Mouse (Mus musculus): ENCODE data around the gene Cacna2d3. TPM values are rescaled to one million over a fixed set of nuclear protein-coding genes. Genes with fewer than 3 reads are reported as not detected.
A peak's percentile ranks its signal among the peaks of the same experiment; 100 is the strongest.

The Cacna2d3 gene
- total RNA-seq, 2 experiments from 2014 or later = not detected

DNA sequence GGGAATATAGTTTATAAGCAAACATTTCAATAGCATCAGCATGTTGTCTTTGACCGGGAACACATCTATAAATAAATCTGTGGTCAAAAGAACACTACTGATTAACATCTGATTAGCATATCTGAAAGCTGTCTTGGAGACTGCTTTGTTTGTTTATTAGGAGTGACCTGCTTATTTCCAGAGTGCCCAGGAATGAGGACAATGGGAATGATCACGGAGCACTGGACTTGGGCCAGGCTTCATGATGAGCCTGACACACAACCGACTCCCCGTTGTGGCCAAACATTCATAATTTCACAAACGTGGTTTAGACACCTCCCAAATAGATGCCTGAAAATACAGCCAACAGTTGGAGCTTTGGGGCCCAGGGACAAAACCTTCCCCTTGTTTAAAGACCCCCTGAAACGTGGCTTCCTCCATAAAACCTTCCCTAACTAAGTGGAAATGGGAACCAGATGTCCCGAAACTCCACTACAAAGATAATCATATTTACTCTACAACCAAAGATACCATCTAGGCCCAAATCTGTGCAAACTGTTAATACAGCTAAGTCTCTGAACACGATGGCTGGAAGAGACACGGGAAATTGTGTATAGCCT, 607.7 kb downstream of the Cacna2d3 start:
- no peak for ATAC-seq (replicated peaks; ENCODE audit: low FRiP score, low TSS enrichment, poor library complexity, severe bottlenecking)

DNA sequence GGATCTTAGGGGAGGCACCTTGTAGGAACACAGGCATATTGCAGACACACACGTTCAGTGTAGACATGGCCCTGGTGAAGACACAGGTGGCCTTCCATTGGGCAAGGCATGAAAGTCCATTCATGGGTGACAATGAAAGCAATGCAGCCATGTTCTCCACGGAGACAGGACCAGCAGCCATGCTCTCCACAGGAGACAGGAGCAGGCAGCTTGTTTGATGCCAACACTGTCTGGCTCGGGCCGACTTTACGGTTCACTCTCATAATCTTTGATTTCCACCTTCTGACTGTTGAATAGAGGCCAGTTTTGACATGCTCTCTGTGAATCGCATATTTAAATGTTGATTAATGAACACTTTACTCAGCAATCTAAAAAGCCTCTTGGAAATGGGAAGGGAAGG, 610.0 kb downstream of the Cacna2d3 start:
- ATAC-seq (replicated peaks; ENCODE audit: low FRiP score, low TSS enrichment, poor library complexity, severe bottlenecking) = no peak

GRCm38 (mm10) chr14:29110351-29111091, 611.1 kb downstream of the Cacna2d3 start:
- ATAC-seq (replicated peaks; ENCODE audit: low FRiP score, low TSS enrichment, poor library complexity, severe bottlenecking) = no peak

DNA sequence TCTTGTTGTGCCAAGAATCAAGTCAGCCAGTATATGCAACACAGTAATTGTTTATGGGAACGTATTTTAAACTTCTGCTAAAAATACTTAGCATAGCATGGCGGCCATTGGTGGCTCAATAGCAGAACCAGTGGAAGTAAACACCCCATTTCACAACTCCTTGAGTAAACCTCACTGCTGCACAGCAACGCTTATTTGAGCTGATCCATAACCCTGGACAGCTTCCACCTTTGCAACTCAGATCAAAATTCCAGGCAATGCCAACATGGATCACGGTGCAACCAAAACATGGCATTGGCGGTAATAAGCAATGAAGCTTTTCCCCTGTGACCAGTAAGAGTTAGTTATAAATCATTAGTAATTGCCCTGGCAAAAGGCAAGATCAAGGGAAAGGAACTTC, 614.2 kb downstream of the Cacna2d3 start:
- ATAC-seq (replicated peaks; ENCODE audit: low FRiP score, low TSS enrichment, poor library complexity, severe bottlenecking) = no peak

- no peak for ATAC-seq (replicated peaks; ENCODE audit: low FRiP score, low TSS enrichment, poor library complexity, severe bottlenecking)
Measured at GRCm38 (mm10) chr14:29097776-29098175, 623.9 kb downstream of the Cacna2d3 start.

DNA sequence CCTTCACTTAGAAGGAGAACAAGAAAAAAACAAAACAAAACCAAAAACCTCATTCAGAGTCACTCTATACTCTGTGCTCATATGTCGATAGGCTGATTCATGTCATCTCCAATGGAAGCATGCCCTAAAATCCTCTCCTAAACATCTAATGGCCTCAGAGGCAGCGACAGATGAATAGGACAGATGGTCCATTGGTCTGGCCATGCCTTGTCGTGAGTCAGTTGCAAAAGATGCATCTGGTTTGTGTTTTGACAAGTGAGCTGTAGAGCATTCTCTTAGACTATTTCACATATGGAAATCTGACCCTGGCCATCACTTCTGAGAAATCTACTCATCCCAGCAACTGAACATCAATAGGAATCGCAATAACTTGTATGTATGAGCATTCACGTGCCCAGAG, 626.2 kb downstream of the Cacna2d3 start:
- ATAC-seq (replicated peaks; ENCODE audit: low FRiP score, low TSS enrichment, poor library complexity, severe bottlenecking) = no peak

- 0 out of 2 replicates have a peak, but pooled peaks have one; percentile 44 for ATAC-seq (replicated peaks; ENCODE audit: low FRiP score, low TSS enrichment, poor library complexity, severe bottlenecking)
Measured at GRCm38 (mm10) chr14:29090074-29090473, 631.6 kb downstream of the Cacna2d3 start.

- no peak for ATAC-seq (replicated peaks; ENCODE audit: low FRiP score, low TSS enrichment, poor library complexity, severe bottlenecking)
Measured at GRCm38 (mm10) chr14:29086528-29086927, 635.1 kb downstream of the Cacna2d3 start.

GRCm38 (mm10) chr14:29085493-29086159, 636.0 kb downstream of the Cacna2d3 start:
- no peak for ATAC-seq (replicated peaks; ENCODE audit: low FRiP score, low TSS enrichment, poor library complexity, severe bottlenecking)

- ATAC-seq (replicated peaks; ENCODE audit: low FRiP score, low TSS enrichment, poor library complexity, severe bottlenecking) = no peak
Measured at GRCm38 (mm10) chr14:29082171-29082570, 639.5 kb downstream of the Cacna2d3 start.

- ATAC-seq (replicated peaks; ENCODE audit: low FRiP score, low TSS enrichment, poor library complexity, severe bottlenecking) = no peak
Measured at GRCm38 (mm10) chr14:29080630-29081029, 641.0 kb downstream of the Cacna2d3 start.

GRCm38 (mm10) chr14:29080228-29080627, 641.4 kb downstream of the Cacna2d3 start:
- no peak for ATAC-seq (replicated peaks; ENCODE audit: low FRiP score, low TSS enrichment, poor library complexity, severe bottlenecking)

DNA sequence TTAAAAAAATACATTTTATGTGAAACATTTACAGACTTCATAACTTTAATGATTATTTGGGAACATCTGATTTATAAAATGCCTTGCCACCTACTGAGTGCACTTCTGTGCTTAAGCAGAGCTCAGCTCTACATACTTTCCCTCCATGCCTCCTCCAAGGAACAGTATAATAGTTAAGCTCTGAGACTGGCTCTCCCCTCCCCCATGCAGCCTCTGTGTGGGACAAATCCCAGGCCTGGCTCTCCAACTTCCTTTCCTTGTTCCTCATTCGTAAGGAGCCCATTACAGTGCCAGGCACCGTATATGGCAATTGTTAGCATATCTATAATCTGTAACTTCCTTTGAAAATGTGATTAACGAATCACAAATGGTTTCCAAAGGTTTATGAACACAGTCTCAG, 644.2 kb downstream of the Cacna2d3 start:
- ATAC-seq (replicated peaks; ENCODE audit: low FRiP score, low TSS enrichment, poor library complexity, severe bottlenecking) = no peak

- ATAC-seq (replicated peaks; ENCODE audit: low FRiP score, low TSS enrichment, poor library complexity, severe bottlenecking) = no peak
Measured at GRCm38 (mm10) chr14:29073747-29074146, 647.9 kb downstream of the Cacna2d3 start.

DNA sequence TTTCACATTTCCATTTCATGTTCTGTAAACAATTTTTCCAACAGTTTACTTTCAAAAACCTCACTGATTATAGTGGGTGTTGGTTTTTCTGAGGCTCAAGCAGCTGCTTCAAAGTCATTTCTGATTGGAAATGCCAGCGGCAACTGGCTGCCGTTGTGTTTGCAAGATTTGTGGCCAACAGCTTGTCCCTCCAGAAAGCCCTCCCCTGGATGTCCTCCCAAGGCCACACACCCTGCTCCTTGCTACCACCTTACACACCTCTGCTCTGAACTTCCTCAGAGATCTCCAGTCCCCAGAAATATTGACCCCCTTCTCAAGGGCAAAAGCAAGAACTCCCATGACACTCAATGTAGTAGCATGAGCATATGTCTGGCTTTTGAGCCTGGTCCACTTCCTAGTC, 659.0 kb downstream of the Cacna2d3 start:
- no peak for ATAC-seq (replicated peaks; ENCODE audit: low FRiP score, low TSS enrichment, poor library complexity, severe bottlenecking)

DNA sequence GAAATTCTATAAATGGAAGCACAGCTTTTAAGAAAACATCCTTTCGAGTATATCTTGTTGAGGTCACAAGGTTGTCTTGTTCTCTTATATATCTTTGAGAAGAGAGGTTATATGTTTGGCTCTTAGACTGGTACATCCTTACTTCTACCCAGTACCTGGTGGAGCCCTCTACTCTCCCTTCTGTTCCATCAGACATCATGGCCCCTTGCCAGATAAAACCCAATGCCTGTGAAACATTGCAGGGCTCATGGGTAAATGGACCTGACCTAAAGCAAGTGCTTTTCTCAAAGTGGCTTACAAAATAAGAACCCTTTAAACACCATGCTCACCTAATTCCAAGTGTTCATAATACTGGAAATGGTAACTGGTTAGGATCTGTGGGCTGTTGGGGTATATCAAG, 660.2 kb downstream of the Cacna2d3 start:
- ATAC-seq (replicated peaks; ENCODE audit: low FRiP score, low TSS enrichment, poor library complexity, severe bottlenecking) = no peak

DNA sequence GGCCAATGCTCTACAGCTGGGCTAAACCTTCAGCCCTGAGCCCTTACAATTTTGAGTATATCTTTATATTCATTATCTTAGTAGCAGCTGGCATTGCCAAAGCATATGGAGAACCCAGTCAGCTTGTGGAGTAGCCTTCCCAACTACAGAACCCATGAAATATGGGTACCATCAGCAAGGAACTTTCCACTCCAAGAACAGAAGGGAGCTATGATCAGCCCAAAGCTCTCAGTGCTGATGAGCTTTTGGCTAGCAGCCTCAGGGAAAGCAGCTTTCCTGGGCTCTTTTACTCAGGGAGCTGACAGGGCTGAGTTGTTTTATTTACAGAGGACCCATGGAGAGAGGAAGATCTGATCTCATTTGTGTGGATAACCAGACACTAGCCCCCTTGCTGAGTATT, 661.0 kb downstream of the Cacna2d3 start:
- no peak for ATAC-seq (replicated peaks; ENCODE audit: low FRiP score, low TSS enrichment, poor library complexity, severe bottlenecking)

DNA sequence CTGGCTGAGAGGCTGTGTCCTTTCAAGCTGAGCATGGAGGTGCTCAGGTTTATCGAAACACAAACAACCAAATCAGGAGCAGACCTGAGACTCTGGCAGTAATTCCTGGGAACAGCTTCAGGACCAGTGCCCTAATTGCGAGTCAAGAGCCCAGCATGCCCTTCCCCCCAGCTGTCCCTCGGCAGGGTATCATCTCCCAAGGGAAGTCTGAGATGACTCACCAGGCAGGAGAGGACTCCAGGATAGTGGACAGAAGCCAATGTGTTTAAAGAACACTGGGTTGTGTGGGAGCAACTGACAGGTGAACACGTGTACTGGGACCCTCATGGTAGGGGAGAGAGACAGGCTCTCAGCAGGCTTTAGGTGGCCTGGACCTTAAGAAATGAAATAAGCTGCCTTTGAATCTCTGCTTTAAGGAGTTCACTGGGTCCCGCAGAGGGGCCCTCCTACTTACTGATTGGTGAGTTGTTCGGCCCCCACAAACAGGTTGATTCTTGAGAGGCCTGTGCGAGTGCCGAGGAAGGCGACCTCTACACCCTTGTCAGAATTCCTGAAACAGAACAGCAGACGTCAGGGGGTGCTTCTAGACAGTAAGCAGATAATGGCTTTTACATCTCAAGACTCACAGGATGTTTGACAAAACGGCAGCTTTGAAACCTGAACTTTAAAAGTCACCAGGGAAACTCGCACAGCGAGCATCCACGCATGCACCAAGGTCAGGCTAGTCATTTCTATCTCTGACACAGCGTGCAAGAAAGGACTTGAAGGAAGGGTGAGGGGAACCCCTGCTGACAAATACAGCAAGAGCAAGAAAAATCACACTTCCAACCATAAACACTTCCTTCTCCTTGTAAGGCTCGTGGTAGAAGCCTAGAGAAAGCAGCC, 669.5 kb downstream of the Cacna2d3 start:
- ATAC-seq (replicated peaks; ENCODE audit: low FRiP score, low TSS enrichment, poor library complexity, severe bottlenecking) = no peak

DNA sequence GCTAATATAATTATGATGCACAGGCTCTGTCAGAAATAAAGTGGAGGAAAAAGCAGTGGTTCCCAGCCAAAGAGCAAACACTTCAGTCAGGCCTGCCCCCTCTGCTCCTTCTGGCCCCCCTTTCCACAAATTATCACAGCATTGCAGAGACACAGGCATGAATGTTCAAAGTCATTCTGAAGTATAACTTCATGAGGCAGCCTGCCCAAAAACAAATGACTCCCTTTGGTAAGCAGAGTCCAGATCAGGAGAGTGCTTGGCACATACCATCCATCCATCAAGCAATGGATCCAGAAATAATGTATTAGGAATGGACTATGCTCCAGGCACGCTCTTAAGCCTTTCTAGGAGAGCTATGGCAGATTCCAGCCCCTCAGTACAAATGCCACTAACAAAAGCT, 679.3 kb downstream of the Cacna2d3 start:
- no peak for ATAC-seq (replicated peaks; ENCODE audit: low FRiP score, low TSS enrichment, poor library complexity, severe bottlenecking)

DNA sequence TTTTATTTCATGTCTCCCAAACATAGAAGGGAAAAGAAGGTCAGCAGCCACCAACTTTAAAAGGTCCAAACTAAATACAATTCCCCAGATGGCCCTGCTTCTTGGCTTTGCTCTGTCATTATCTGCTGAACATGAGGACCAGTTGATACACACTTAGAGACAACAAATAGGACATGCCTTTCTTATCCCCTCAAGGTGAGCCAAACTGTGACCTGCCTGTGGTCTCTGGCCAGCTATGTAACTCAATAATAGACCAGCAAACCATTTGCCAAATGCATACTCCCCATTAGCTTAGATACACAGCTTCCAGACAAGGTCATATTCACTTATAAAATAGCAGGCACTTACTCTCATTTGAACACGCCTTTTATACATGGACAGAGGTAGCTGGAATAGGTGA, 680.2 kb downstream of the Cacna2d3 start:
- ATAC-seq (replicated peaks; ENCODE audit: low FRiP score, low TSS enrichment, poor library complexity, severe bottlenecking) = no peak
